ENCODE assay signal across 7 mouse cellular contexts in genomic region chr4:141404518-141405313, GRCm38 (mm10). TPM values are rescaled to one million over a fixed set of nuclear protein-coding genes. Genes with fewer than 3 reads are reported as not detected.
A peak's percentile ranks its signal among the peaks of the same experiment; 100 is the strongest.
DNase-seq lines count a peak whose midpoint lies in the region; ATAC-seq and TF ChIP-seq lines count a peak whose summit lies in the region.

No protein-coding gene starts in this region.

- intact Hi-C loops in left cerebral cortex, postnatal 36 days (cut with DNase I) = loop anchor here (2.0 kb wide), 2 partner anchors 26 to 170 kb away; no protein-coding TSS in a partner anchor

- WGBS in intestine, postnatal 0 days = 14% methylated on average over 15 of the region's 15 CpGs
- 12% methylated on average over 15 of the region's 15 CpGs for WGBS in midbrain, embryonic 13.5 days
- 14% methylated on average over 15 of the region's 15 CpGs for WGBS in small intestine, adult 2 months

- no peak for TF ChIP-seq POLR2A in small intestine, adult 2 months (IDR thresholded peaks at IDR 0.05; ENCODE audit: low read depth, low read length)

- no peak overlapping the region for H3K9ac ChIP-seq in intestine, postnatal 0 days (ENCODE audit: low read depth, low read length)
- H3K9ac ChIP-seq in midbrain, embryonic 13.5 days (replicated peaks) = 0 out of 2 replicates have a peak overlapping the region, but pooled peaks have one; percentile 43

- no peaks in the 10 kb centered on the region for H3K36me3 ChIP-seq in intestine, postnatal 0 days (ENCODE audit: control insufficient read depth, insufficient read depth)
- no peaks in the 10 kb centered on the region for H3K36me3 ChIP-seq in midbrain, embryonic 13.5 days
- H3K36me3 ChIP-seq in small intestine, adult 2 months (ENCODE audit: control insufficient read depth, insufficient read depth, low read length) = no peaks in the 10 kb centered on the region

- no peaks in the 10 kb centered on the region for H3K27me3 ChIP-seq in intestine, postnatal 0 days (replicated peaks; ENCODE audit: control insufficient read depth, insufficient read depth, low read length)
- peaks cover 6% of the 10 kb centered on the region; the same call in 1 of the 2 replicates for H3K27me3 ChIP-seq in midbrain, embryonic 13.5 days
- H3K27me3 ChIP-seq in small intestine, adult 2 months (ENCODE audit: control insufficient read depth, insufficient read depth, low read length) = no peaks in the 10 kb centered on the region

- H3K4me3 ChIP-seq in intestine, postnatal 0 days (ENCODE audit: low read depth, low read length) = 0 out of 2 replicates have a peak overlapping the region, but pooled peaks have one; percentile 1
- no peak overlapping the region for H3K4me3 ChIP-seq in midbrain, embryonic 13.5 days (replicated peaks)
- no peak overlapping the region for H3K4me3 ChIP-seq in small intestine, adult 2 months (ENCODE audit: low read depth, low read length)

- peak; percentile 99 for TF ChIP-seq CTCF in intestine, postnatal 0 days (IDR thresholded peaks at IDR 0.05; ENCODE audit: low read depth)
- peak; percentile 95 for TF ChIP-seq CTCF in small intestine, adult 2 months (IDR thresholded peaks at IDR 0.05; ENCODE audit: extremely low read depth, insufficient read length, insufficient replicate concordance, low read depth, low read length)

- peak overlapping the region; percentile 39 for H3K4me2 ChIP-seq in intestine, postnatal 0 days (replicated peaks; ENCODE audit: low read depth)
- peak overlapping the region; percentile 27 for H3K4me2 ChIP-seq in midbrain, embryonic 13.5 days (replicated peaks)

- DNase-seq in adrenal gland, adult 18-20 months (ENCODE audit: low spot score in 2 of 2) = peak; percentile 86 to 90
- peak; percentile 65 for DNase-seq in embryo, embryonic 11.5 days (ENCODE audit: low read depth, low spot score)
- DNase-seq in left cerebral cortex, postnatal 36 days (ENCODE audit: low spot score in 2 of 2) = peak; percentile 86 to 89

- ATAC-seq in granulocyte monocyte progenitor cell, adult 5-6 weeks (replicated peaks; ENCODE audit: poor library complexity, severe bottlenecking) = peak; percentile 86
- peak; percentile 62 for ATAC-seq in intestine, postnatal 0 days
- peak; percentile 89 for ATAC-seq in midbrain, embryonic 13.5 days

- no peak overlapping the region for H3K27ac ChIP-seq in intestine, postnatal 0 days (ENCODE audit: low read depth, low read length)
- no peak overlapping the region for H3K27ac ChIP-seq in midbrain, embryonic 13.5 days
- H3K27ac ChIP-seq in small intestine, adult 2 months (ENCODE audit: insufficient read depth, low read depth, low read length) = no peak overlapping the region

- H3K4me1 ChIP-seq in intestine, postnatal 0 days (replicated peaks; ENCODE audit: control insufficient read depth, insufficient read depth, low read length) = no peaks in the 10 kb centered on the region
- no peaks in the 10 kb centered on the region for H3K4me1 ChIP-seq in midbrain, embryonic 13.5 days (replicated peaks)
- peaks cover 13% of the 10 kb centered on the region for H3K4me1 ChIP-seq in small intestine, adult 2 months (ENCODE audit: control insufficient read depth, insufficient read depth, insufficient read length, low read length)

- no peaks in the 10 kb centered on the region for H3K9me3 ChIP-seq in intestine, postnatal 0 days (ENCODE audit: control insufficient read depth)
- no peaks in the 10 kb centered on the region for H3K9me3 ChIP-seq in midbrain, embryonic 13.5 days

RNA-seq across cellular contexts. Expression of gene Clcnka, which starts 6.2 kb away (rescaled TPM):
- total RNA-seq in adrenal gland, adult 18-20 months (2021) = not detected
- not detected in 2 replicates for total RNA-seq in granulocyte monocyte progenitor cell, adult 5-6 weeks (2014; fragmentation: Nextera tagmentation)
- not detected in 2 replicates for total RNA-seq in granulocyte monocyte progenitor cell, adult 5-6 weeks (2017)
- polyA plus RNA-seq in intestine, postnatal 0 days (2015; fragmentation: Nextera tagmentation; extraction: Ambion mirVana) = 0.14 TPM in 1 of 2 replicates, not detected in the other
- not detected for total RNA-seq in left cerebral cortex, postnatal 36 days (2021)
- 0.09 TPM in 1 of 2 replicates, not detected in the other for polyA plus RNA-seq in midbrain, embryonic 13.5 days (2015; fragmentation: Nextera tagmentation; extraction: Ambion mirVana)
- 0.04 TPM in 1 of 2 replicates, not detected in the other for polyA plus RNA-seq in small intestine, adult 2 months (2012; rRNA removed)

RNA-seq across cellular contexts. Expression of gene Clcnkb, which starts 11.1 kb away (rescaled TPM):
- total RNA-seq in adrenal gland, adult 18-20 months (2021) = not detected
- total RNA-seq in granulocyte monocyte progenitor cell, adult 5-6 weeks (2014; fragmentation: Nextera tagmentation) = not detected in 2 replicates
- not detected in 2 replicates for total RNA-seq in granulocyte monocyte progenitor cell, adult 5-6 weeks (2017)
- polyA plus RNA-seq in intestine, postnatal 0 days (2015; fragmentation: Nextera tagmentation; extraction: Ambion mirVana) = not detected in 2 replicates
- total RNA-seq in left cerebral cortex, postnatal 36 days (2021) = under 1 TPM in 1 of 2 experiments, not detected in 1; 0.84 TPM
- polyA plus RNA-seq in midbrain, embryonic 13.5 days (2015; fragmentation: Nextera tagmentation; extraction: Ambion mirVana) = not detected in 2 replicates
- polyA plus RNA-seq in small intestine, adult 2 months (2012; rRNA removed) = not detected in 2 replicates

RNA-seq across cellular contexts. Expression of gene Hspb7, which starts 15.9 kb away (rescaled TPM):
- under 1 TPM; 0.20 to 0.86 TPM for total RNA-seq in adrenal gland, adult 18-20 months (2021)
- not detected in 2 replicates for total RNA-seq in granulocyte monocyte progenitor cell, adult 5-6 weeks (2014; fragmentation: Nextera tagmentation)
- not detected in 2 replicates for total RNA-seq in granulocyte monocyte progenitor cell, adult 5-6 weeks (2017)
- polyA plus RNA-seq in intestine, postnatal 0 days (2015; fragmentation: Nextera tagmentation; extraction: Ambion mirVana) = 4.7 and 8.0 TPM in 2 replicates
- total RNA-seq in left cerebral cortex, postnatal 36 days (2021) = under 1 TPM; 0.18 to 0.47 TPM
- not detected in 2 replicates for polyA plus RNA-seq in midbrain, embryonic 13.5 days (2015; fragmentation: Nextera tagmentation; extraction: Ambion mirVana)
- polyA plus RNA-seq in small intestine, adult 2 months (2012; rRNA removed) = 4.7 and 5.8 TPM in 2 replicates

RNA-seq across cellular contexts. Expression of gene Srarp, which starts 31.2 kb away (rescaled TPM):
- under 1 TPM in 1 of 2 experiments, not detected in 1; 0.35 TPM for total RNA-seq in adrenal gland, adult 18-20 months (2021)
- total RNA-seq in granulocyte monocyte progenitor cell, adult 5-6 weeks (2014; fragmentation: Nextera tagmentation) = not detected in 2 replicates
- not detected in 2 replicates for total RNA-seq in granulocyte monocyte progenitor cell, adult 5-6 weeks (2017)
- polyA plus RNA-seq in intestine, postnatal 0 days (2015; fragmentation: Nextera tagmentation; extraction: Ambion mirVana) = not detected in 2 replicates
- total RNA-seq in left cerebral cortex, postnatal 36 days (2021) = 1 to 10 TPM; 4.2 to 5.2 TPM
- polyA plus RNA-seq in midbrain, embryonic 13.5 days (2015; fragmentation: Nextera tagmentation; extraction: Ambion mirVana) = not detected in 2 replicates
- not detected in 2 replicates for polyA plus RNA-seq in small intestine, adult 2 months (2012; rRNA removed)

RNA-seq across cellular contexts. Expression of gene Fam131c, which starts 36.7 kb away (rescaled TPM):
- 1 to 10 TPM; 1.3 to 2.4 TPM for total RNA-seq in adrenal gland, adult 18-20 months (2021)
- total RNA-seq in granulocyte monocyte progenitor cell, adult 5-6 weeks (2014; fragmentation: Nextera tagmentation) = not detected in 2 replicates
- total RNA-seq in granulocyte monocyte progenitor cell, adult 5-6 weeks (2017) = not detected in 2 replicates
- 1.4 and 2.4 TPM in 2 replicates for polyA plus RNA-seq in intestine, postnatal 0 days (2015; fragmentation: Nextera tagmentation; extraction: Ambion mirVana)
- total RNA-seq in left cerebral cortex, postnatal 36 days (2021) = 1 to 10 TPM; 3.1 TPM
- polyA plus RNA-seq in midbrain, embryonic 13.5 days (2015; fragmentation: Nextera tagmentation; extraction: Ambion mirVana) = 7.8 and 10.1 TPM in 2 replicates
- polyA plus RNA-seq in small intestine, adult 2 months (2012; rRNA removed) = 0.77 and 1.8 TPM in 2 replicates
